Mouse (Mus musculus) ZHBTc4 (cell line): Measurements from ENCODE around the gene Adora2a.
"Not testable (repeated sequence)": the region's sequence is repeated elsewhere in the genome, so short reads cannot be mapped to it uniquely, and the experiment has no call there.

ENCODE experiments used
- DNase-seq: peaks from one replicate; pipeline ENCODE4 v3.0.0-alpha.2; 2011; ENCODE audit warnings: low read depth, low spot score

The Adora2a gene

GRCm38 (mm10) chr10:75345265-75345664 is 28.6 kb downstream of the Adora2a start:
- no peak for DNase-seq

GRCm38 (mm10) chr10:75350564-75350963 is 33.9 kb downstream of the Adora2a start:
- DNase-seq, result no peak

- no peak for DNase-seq
Measured at GRCm38 (mm10) chr10:75352541-75352940, 35.9 kb downstream of the Adora2a start.

GRCm38 (mm10) chr10:75353838-75354241 is 37.2 kb downstream of the Adora2a start:
- DNase-seq, result not testable (repeated sequence)

- DNase-seq, result no peak
Measured at GRCm38 (mm10) chr10:75355341-75355740, 38.7 kb downstream of the Adora2a start.

- peak; percentile 28 for DNase-seq
Measured at GRCm38 (mm10) chr10:75364214-75364690, 47.6 kb downstream of the Adora2a start.

- no peak for DNase-seq
Measured at GRCm38 (mm10) chr10:75364796-75365195, 48.1 kb downstream of the Adora2a start.

GRCm38 (mm10) chr10:75365231-75365633 is 48.6 kb downstream of the Adora2a start:
- peak; percentile 47 for DNase-seq

GRCm38 (mm10) chr10:75373655-75374351 is 57.1 kb downstream of the Adora2a start:
- not testable (repeated sequence) for DNase-seq

- no peak for DNase-seq
Measured at GRCm38 (mm10) chr10:75378688-75379087, 62.0 kb downstream of the Adora2a start.
